ENCODE assay signal across 8 mouse cellular contexts in the genomic region with DNA sequence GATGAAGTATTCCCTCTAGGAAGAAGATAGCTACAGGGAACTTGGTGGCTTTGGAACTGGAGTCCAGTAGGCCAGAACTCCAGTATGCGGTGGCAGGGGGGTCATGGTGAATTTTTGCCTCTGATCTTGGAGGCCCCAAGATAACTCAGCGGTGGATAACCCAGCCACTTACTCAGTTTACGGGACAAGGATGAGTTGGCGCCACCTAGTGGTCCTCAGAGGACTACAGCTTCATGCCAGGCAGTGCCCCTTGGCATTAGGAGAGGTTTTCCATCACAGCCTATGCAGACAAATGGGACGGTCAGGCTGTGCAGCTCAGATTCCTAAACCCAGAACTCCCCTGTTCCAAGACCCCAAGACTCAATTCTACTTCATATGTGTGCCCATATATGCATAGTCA. TPM values are rescaled to one million over a fixed set of nuclear protein-coding genes. Genes with fewer than 3 reads are reported as not detected.
DNase-seq lines count a peak whose midpoint lies in the region; ATAC-seq and TF ChIP-seq lines count a peak whose summit lies in the region.

No protein-coding gene starts in this region.

- CTCF ChIA-PET in Patski (lab: Charles Lee): interaction anchor here (0.7 to 3.8 kb wide), 10 partner anchors 9 to 184 kb away, joined by 3 to 18 read pairs (median 5); a partner anchor contains a TSS

- no peak overlapping the region for H3K27ac ChIP-seq in kidney, embryonic 16.5 days (ENCODE audit: low read length)

- H3K9me3 ChIP-seq in kidney, embryonic 16.5 days (ENCODE audit: low read length): no peaks in the 10 kb centered on the region

- H3K9ac ChIP-seq in kidney, embryonic 16.5 days (replicated peaks; ENCODE audit: low read length): no peak overlapping the region

- 25% methylated on average over 5 of the region's 5 CpGs for WGBS in kidney, embryonic 16.5 days

- no peak overlapping the region for H3K4me3 ChIP-seq in kidney, embryonic 16.5 days (ENCODE audit: low read length)

- no peak overlapping the region for H3K4me2 ChIP-seq in kidney, embryonic 16.5 days (replicated peaks; ENCODE audit: low read depth, low read length)

- no peak for TF ChIP-seq CTCF in Patski (IDR thresholded peaks at IDR 0.05)

- DNase-seq in kidney, adult 11 months: peak; percentile 69
- DNase-seq in Patski (ENCODE audit: low read depth, low spot score): no peak
- DNase-seq in cerebellum, postnatal 25 days: peak; percentile 84 to 89
- DNase-seq in gastrocnemius, postnatal 10 days: peak; percentile 79
- DNase-seq in kidney, postnatal 4 days: peak; percentile 82 to 87
- peak; percentile 70 to 86 for DNase-seq in spleen, postnatal 10 days (ENCODE audit: low spot score in 2 of 2)

- no peak for ATAC-seq in kidney, embryonic 16.5 days (ENCODE audit: low FRiP score, low TSS enrichment)
- peak; percentile 41 for ATAC-seq in Patski
- peak; percentile 42; the same call in 1 of the 2 replicates for ATAC-seq in megakaryocyte-erythroid progenitor cell, adult 5-6 weeks (replicated peaks; ENCODE audit: low FRiP score, low TSS enrichment, poor library complexity, severe bottlenecking)

- POLR2A ChIA-PET in Patski (lab: Charles Lee): interaction anchor here (1.1 to 1.4 kb wide), 2 partner anchors 9 to 10 kb away, joined by 3 to 4 read pairs; no protein-coding TSS in a partner anchor

- H3K36me3 ChIP-seq in kidney, embryonic 16.5 days (ENCODE audit: insufficient read depth, low read length): peaks cover 60% of the 10 kb centered on the region

- no peaks in the 10 kb centered on the region for H3K27me3 ChIP-seq in kidney, embryonic 16.5 days (ENCODE audit: insufficient read depth, low read length)
- H3K27me3 ChIP-seq in Patski: no peaks in the 10 kb centered on the region

- in situ Hi-C loops in Patski (cut with MboI; ENCODE audit: low pct_unique_long_range_greater_than_20kb): loop anchor here (25.0 kb wide), 1 partner anchor 311 kb away; no protein-coding TSS in a partner anchor

- peaks cover 27% of the 10 kb centered on the region for H3K4me1 ChIP-seq in kidney, embryonic 16.5 days (ENCODE audit: insufficient read depth, low read length)

RNA-seq across cellular contexts. Expression of a gene that starts 8.0 kb away (rescaled TPM):
- polyA plus RNA-seq in kidney, embryonic 16.5 days (2015; fragmentation: Nextera tagmentation; extraction: Ambion mirVana): 9.7 and 13.0 TPM in 2 replicates
- 76.8 TPM for polyA plus RNA-seq in Patski (2021)
- 10 to 100 TPM; 31.5 to 39.9 TPM for total RNA-seq in gastrocnemius, postnatal 10 days (2021)
- total RNA-seq in megakaryocyte-erythroid progenitor cell, adult 5-6 weeks (2014; fragmentation: Nextera tagmentation): 28.7 and 37.5 TPM in 2 replicates
- total RNA-seq in megakaryocyte-erythroid progenitor cell, adult 5-6 weeks (2017): 10.9 and 13.6 TPM in 2 replicates

RNA-seq across cellular contexts. Expression of a gene that starts 11.9 kb away (rescaled TPM):
- polyA plus RNA-seq in kidney, embryonic 16.5 days (2015; fragmentation: Nextera tagmentation; extraction: Ambion mirVana): 3.5 and 4.0 TPM in 2 replicates
- 30.0 TPM for polyA plus RNA-seq in Patski (2021)
- total RNA-seq in gastrocnemius, postnatal 10 days (2021): 1 to 10 TPM; 7.2 to 9.3 TPM
- 25.8 and 26.4 TPM in 2 replicates for total RNA-seq in megakaryocyte-erythroid progenitor cell, adult 5-6 weeks (2014; fragmentation: Nextera tagmentation)
- total RNA-seq in megakaryocyte-erythroid progenitor cell, adult 5-6 weeks (2017): 8.3 and 11.7 TPM in 2 replicates

RNA-seq across cellular contexts. Expression of a gene that starts 13.5 kb away (rescaled TPM):
- 2.0 and 2.2 TPM in 2 replicates for polyA plus RNA-seq in kidney, embryonic 16.5 days (2015; fragmentation: Nextera tagmentation; extraction: Ambion mirVana)
- 0.15 TPM for polyA plus RNA-seq in Patski (2021)
- total RNA-seq in gastrocnemius, postnatal 10 days (2021): under 1 TPM; 0.70 to 0.81 TPM
- total RNA-seq in megakaryocyte-erythroid progenitor cell, adult 5-6 weeks (2014; fragmentation: Nextera tagmentation): 2.1 and 2.2 TPM in 2 replicates
- 0.70 and 4.1 TPM in 2 replicates for total RNA-seq in megakaryocyte-erythroid progenitor cell, adult 5-6 weeks (2017)

RNA-seq across cellular contexts. Expression of a gene that starts 14.4 kb away (rescaled TPM):
- polyA plus RNA-seq in kidney, embryonic 16.5 days (2015; fragmentation: Nextera tagmentation; extraction: Ambion mirVana): 34.1 and 36.1 TPM in 2 replicates
- 20.5 TPM for polyA plus RNA-seq in Patski (2021)
- 10 to 100 TPM in 1 of 2 experiments, 1 to 10 TPM in 1; 7.7 to 10.0 TPM for total RNA-seq in gastrocnemius, postnatal 10 days (2021)
- total RNA-seq in megakaryocyte-erythroid progenitor cell, adult 5-6 weeks (2014; fragmentation: Nextera tagmentation): 3.8 and 11.1 TPM in 2 replicates
- total RNA-seq in megakaryocyte-erythroid progenitor cell, adult 5-6 weeks (2017): 0.66 and 0.76 TPM in 2 replicates

RNA-seq across cellular contexts. Expression of a gene that starts 17.6 kb away (rescaled TPM):
- polyA plus RNA-seq in kidney, embryonic 16.5 days (2015; fragmentation: Nextera tagmentation; extraction: Ambion mirVana): not detected in 2 replicates
- polyA plus RNA-seq in Patski (2021): not detected
- not detected for total RNA-seq in gastrocnemius, postnatal 10 days (2021)
- 0.69 and 1.3 TPM in 2 replicates for total RNA-seq in megakaryocyte-erythroid progenitor cell, adult 5-6 weeks (2014; fragmentation: Nextera tagmentation)
- total RNA-seq in megakaryocyte-erythroid progenitor cell, adult 5-6 weeks (2017): not detected in 2 replicates
